Mouse (Mus musculus): Measurements from ENCODE around the gene Mprip. TPM values are rescaled to one million over a fixed set of nuclear protein-coding genes. Genes with fewer than 3 reads are reported as not detected.
"Not testable (repeated sequence)": the region's sequence is repeated elsewhere in the genome, so short reads cannot be mapped to it uniquely, and the experiment has no call there.

Mprip gene
- total RNA-seq, 1 experiment from 2014 or later = 142 TPM

GRCm38 (mm10) chr11:59684956-59685355, 23.9 kb downstream of the Mprip start:
- no peak for ATAC-seq (replicated peaks in 1 of 2; ENCODE audit: insufficient read depth in 1 of 2, low FRiP score in 2 of 2, low TSS enrichment in 1 of 2, low read depth in 1 of 2, poor library complexity in 2 of 2, severe bottlenecking in 2 of 2)

GRCm38 (mm10) chr11:59694533-59694932, 33.4 kb downstream of the Mprip start:
- no peak for ATAC-seq (replicated peaks in 1 of 2; ENCODE audit: insufficient read depth in 1 of 2, low FRiP score in 2 of 2, low TSS enrichment in 1 of 2, low read depth in 1 of 2, poor library complexity in 2 of 2, severe bottlenecking in 2 of 2)

- ATAC-seq (replicated peaks in 1 of 2; ENCODE audit: insufficient read depth in 1 of 2, low FRiP score in 2 of 2, low TSS enrichment in 1 of 2, low read depth in 1 of 2, poor library complexity in 2 of 2, severe bottlenecking in 2 of 2) = no peak
Measured at GRCm38 (mm10) chr11:59695550-59695949, 34.4 kb downstream of the Mprip start.

GRCm38 (mm10) chr11:59697572-59697971, 36.5 kb downstream of the Mprip start:
- no peak for ATAC-seq (replicated peaks in 1 of 2; ENCODE audit: insufficient read depth in 1 of 2, low FRiP score in 2 of 2, low TSS enrichment in 1 of 2, low read depth in 1 of 2, poor library complexity in 2 of 2, severe bottlenecking in 2 of 2)

- ATAC-seq (replicated peaks in 1 of 2; ENCODE audit: insufficient read depth in 1 of 2, low FRiP score in 2 of 2, low TSS enrichment in 1 of 2, low read depth in 1 of 2, poor library complexity in 2 of 2, severe bottlenecking in 2 of 2) = no peak
Measured at GRCm38 (mm10) chr11:59700787-59701186, 39.7 kb downstream of the Mprip start.

- no peak for ATAC-seq (replicated peaks in 1 of 2; ENCODE audit: insufficient read depth in 1 of 2, low FRiP score in 2 of 2, low TSS enrichment in 1 of 2, low read depth in 1 of 2, poor library complexity in 2 of 2, severe bottlenecking in 2 of 2)
Measured at GRCm38 (mm10) chr11:59705113-59705512, 44.0 kb downstream of the Mprip start.

- ATAC-seq (replicated peaks in 1 of 2; ENCODE audit: insufficient read depth in 1 of 2, low FRiP score in 2 of 2, low TSS enrichment in 1 of 2, low read depth in 1 of 2, poor library complexity in 2 of 2, severe bottlenecking in 2 of 2) = no peak
Measured at GRCm38 (mm10) chr11:59707481-59707880, 46.4 kb downstream of the Mprip start.

- no peak for ATAC-seq (replicated peaks in 1 of 2; ENCODE audit: insufficient read depth in 1 of 2, low FRiP score in 2 of 2, low TSS enrichment in 1 of 2, low read depth in 1 of 2, poor library complexity in 2 of 2, severe bottlenecking in 2 of 2)
Measured at GRCm38 (mm10) chr11:59707931-59708611, 47.0 kb downstream of the Mprip start.

GRCm38 (mm10) chr11:59715424-59715840, 54.3 kb downstream of the Mprip start:
- no peak for ATAC-seq (replicated peaks in 1 of 2; ENCODE audit: insufficient read depth in 1 of 2, low FRiP score in 2 of 2, low TSS enrichment in 1 of 2, low read depth in 1 of 2, poor library complexity in 2 of 2, severe bottlenecking in 2 of 2)

GRCm38 (mm10) chr11:59717801-59718291, 56.7 kb downstream of the Mprip start:
- ATAC-seq (replicated peaks in 1 of 2; ENCODE audit: insufficient read depth in 1 of 2, low FRiP score in 2 of 2, low TSS enrichment in 1 of 2, low read depth in 1 of 2, poor library complexity in 2 of 2, severe bottlenecking in 2 of 2) = no peak

GRCm38 (mm10) chr11:59719185-59719584, 58.1 kb downstream of the Mprip start:
- ATAC-seq (replicated peaks in 1 of 2; ENCODE audit: insufficient read depth in 1 of 2, low FRiP score in 2 of 2, low TSS enrichment in 1 of 2, low read depth in 1 of 2, poor library complexity in 2 of 2, severe bottlenecking in 2 of 2) = no peak

GRCm38 (mm10) chr11:59721385-59721784, 60.3 kb downstream of the Mprip start:
- ATAC-seq (replicated peaks in 1 of 2; ENCODE audit: insufficient read depth in 1 of 2, low FRiP score in 2 of 2, low TSS enrichment in 1 of 2, low read depth in 1 of 2, poor library complexity in 2 of 2, severe bottlenecking in 2 of 2) = no peak

- no peak for ATAC-seq (replicated peaks in 1 of 2; ENCODE audit: insufficient read depth in 1 of 2, low FRiP score in 2 of 2, low TSS enrichment in 1 of 2, low read depth in 1 of 2, poor library complexity in 2 of 2, severe bottlenecking in 2 of 2)
Measured at GRCm38 (mm10) chr11:59727204-59727603, 66.1 kb downstream of the Mprip start.

GRCm38 (mm10) chr11:59731821-59732220, 70.7 kb downstream of the Mprip start:
- no peak for ATAC-seq (replicated peaks in 1 of 2; ENCODE audit: insufficient read depth in 1 of 2, low FRiP score in 2 of 2, low TSS enrichment in 1 of 2, low read depth in 1 of 2, poor library complexity in 2 of 2, severe bottlenecking in 2 of 2)

- no peak for ATAC-seq (replicated peaks in 1 of 2; ENCODE audit: insufficient read depth in 1 of 2, low FRiP score in 2 of 2, low TSS enrichment in 1 of 2, low read depth in 1 of 2, poor library complexity in 2 of 2, severe bottlenecking in 2 of 2)
Measured at GRCm38 (mm10) chr11:59732407-59733066, 71.4 kb downstream of the Mprip start.

- not testable (repeated sequence) for ATAC-seq (replicated peaks in 1 of 2; ENCODE audit: insufficient read depth in 1 of 2, low FRiP score in 2 of 2, low TSS enrichment in 1 of 2, low read depth in 1 of 2, poor library complexity in 2 of 2, severe bottlenecking in 2 of 2)
Measured at GRCm38 (mm10) chr11:59733600-59733999, 72.5 kb downstream of the Mprip start.

- no peak for ATAC-seq (replicated peaks in 1 of 2; ENCODE audit: insufficient read depth in 1 of 2, low FRiP score in 2 of 2, low TSS enrichment in 1 of 2, low read depth in 1 of 2, poor library complexity in 2 of 2, severe bottlenecking in 2 of 2)
Measured at GRCm38 (mm10) chr11:59734335-59734734, 73.2 kb downstream of the Mprip start.

GRCm38 (mm10) chr11:59735938-59736337, 74.8 kb downstream of the Mprip start:
- not testable (repeated sequence) for ATAC-seq (replicated peaks in 1 of 2; ENCODE audit: insufficient read depth in 1 of 2, low FRiP score in 2 of 2, low TSS enrichment in 1 of 2, low read depth in 1 of 2, poor library complexity in 2 of 2, severe bottlenecking in 2 of 2)

GRCm38 (mm10) chr11:59737250-59737649, 76.1 kb downstream of the Mprip start:
- ATAC-seq (replicated peaks in 1 of 2; ENCODE audit: insufficient read depth in 1 of 2, low FRiP score in 2 of 2, low TSS enrichment in 1 of 2, low read depth in 1 of 2, poor library complexity in 2 of 2, severe bottlenecking in 2 of 2) = no peak

Measured in hematopoietic stem cell, adult 5-6 weeks (primary cell).